Comparison of ENCODE assay signal across 16 mouse cellular contexts in genomic region chr16:58703382-58704124, GRCm38 (mm10). TPM values are rescaled to one million over a fixed set of nuclear protein-coding genes. Genes with fewer than 3 reads are reported as not detected.
DNase-seq lines count a peak whose midpoint lies in the region; ATAC-seq and TF ChIP-seq lines count a peak whose summit lies in the region.
"Had no signal": no experiment of that assay in that cellular context is flagged by ENCODE, and none has a peak within 500 bp of the region (broad histone marks: within the 10 kb centered on the region; RNA-seq: fewer than 3 reads in every experiment).

No protein-coding gene starts in this region.

- no peak overlapping the region for H3K4me3 ChIP-seq in spleen, adult 2 months (ENCODE audit: extremely low read depth, insufficient read depth, insufficient read length)
- H3K4me3 ChIP-seq in intestine, embryonic 16.5 days (ENCODE audit: low read length): no peak overlapping the region
- no peak overlapping the region for H3K4me3 ChIP-seq in hindbrain, embryonic 14.5 days (replicated peaks; ENCODE audit: low read length)
- H3K4me3 ChIP-seq: erythroblast, embryonic 14.5 days; limb, embryonic 10.5 days; midbrain, embryonic 10.5 days had no signal

- H3K9ac ChIP-seq in intestine, embryonic 16.5 days (ENCODE audit: low read depth, low read length): no peak overlapping the region
- no peak overlapping the region for H3K9ac ChIP-seq in hindbrain, embryonic 14.5 days

- H3K27me3 ChIP-seq in spleen, adult 2 months (ENCODE audit: control insufficient read depth, insufficient read depth, low read length): no peaks in the 10 kb centered on the region
- H3K27me3 ChIP-seq in intestine, embryonic 16.5 days (replicated peaks; ENCODE audit: control insufficient read depth, insufficient read depth, low read length): no peaks in the 10 kb centered on the region
- H3K27me3 ChIP-seq in hindbrain, embryonic 14.5 days (ENCODE audit: control insufficient read depth, insufficient read depth, low read length): no peaks in the 10 kb centered on the region

- DNase-seq in adrenal gland, adult 2 months: peak; percentile 11
- DNase-seq in adrenal gland, postnatal 14 days: no peak
- no peak for DNase-seq in spleen, adult 2 months (ENCODE audit: low read depth in 1 of 2, low spot score in 2 of 2)
- DNase-seq in spleen, postnatal 10 days (ENCODE audit: low spot score in 2 of 2): no peak
- DNase-seq in yolk sac, embryonic 10.5 days (ENCODE audit: low spot score): peak; percentile 46
- DNase-seq in hindbrain, embryonic 14.5 days (ENCODE audit: low spot score): no peak
- no peak for DNase-seq in adipocyte (ENCODE audit: low spot score)
- DNase-seq: adrenal gland, adult 8-10 months; B cell, adult 2 months; cerebellum, postnatal 10 days had no signal

- no peak for TF ChIP-seq POLR2A in spleen, adult 2 months (IDR thresholded peaks at IDR 0.05; ENCODE audit: low read depth, low read length)

- H3K4me2 ChIP-seq in intestine, embryonic 16.5 days (ENCODE audit: low read depth, low read length): no peak overlapping the region
- no peak overlapping the region for H3K4me2 ChIP-seq in hindbrain, embryonic 14.5 days (replicated peaks)

- H3K27ac ChIP-seq in spleen, adult 2 months (ENCODE audit: insufficient read depth, low read length): peak overlapping the region; percentile 42; the same call in 1 of the 2 replicates
- no peak overlapping the region for H3K27ac ChIP-seq in intestine, embryonic 16.5 days (ENCODE audit: low read length)
- H3K27ac ChIP-seq in hindbrain, embryonic 14.5 days: no peak overlapping the region
- H3K27ac ChIP-seq: limb, embryonic 10.5 days; midbrain, embryonic 10.5 days had no signal

- no peak for TF ChIP-seq CTCF in spleen, adult 2 months (IDR thresholded peaks at IDR 0.05; ENCODE audit: extremely low read depth, insufficient read depth, insufficient read length, insufficient replicate concordance)

- whole genome bisulfite sequencing in spleen, adult 2 months: 17% methylated on average over 10 of the region's 10 CpGs
- WGBS in intestine, embryonic 16.5 days: 19% methylated on average over 10 of the region's 10 CpGs
- 53% methylated on average over 10 of the region's 10 CpGs for WGBS in hindbrain, embryonic 14.5 days

- H3K36me3 ChIP-seq in spleen, adult 2 months (ENCODE audit: control insufficient read depth, insufficient read depth, low read length): no peaks in the 10 kb centered on the region
- H3K36me3 ChIP-seq in intestine, embryonic 16.5 days (ENCODE audit: control insufficient read depth, insufficient read depth, low read length): no peaks in the 10 kb centered on the region
- H3K36me3 ChIP-seq in hindbrain, embryonic 14.5 days (replicated peaks; ENCODE audit: control insufficient read depth, insufficient read depth): no peaks in the 10 kb centered on the region
- H3K36me3 ChIP-seq: limb, embryonic 10.5 days; midbrain, embryonic 10.5 days had no signal

- H3K4me1 ChIP-seq in spleen, adult 2 months (ENCODE audit: control insufficient read depth, insufficient read depth, insufficient read length): no peaks in the 10 kb centered on the region; the same call in 1 of the 2 replicates
- H3K4me1 ChIP-seq in intestine, embryonic 16.5 days (ENCODE audit: control insufficient read depth, insufficient read depth, low read length): no peaks in the 10 kb centered on the region
- no peaks in the 10 kb centered on the region for H3K4me1 ChIP-seq in hindbrain, embryonic 14.5 days (replicated peaks; ENCODE audit: control insufficient read depth, insufficient read depth, low read length)
- H3K4me1 ChIP-seq: midbrain, embryonic 10.5 days had no signal

- peak; percentile 67 for ATAC-seq in intestine, embryonic 16.5 days
- ATAC-seq in hindbrain, embryonic 14.5 days (ENCODE audit: low FRiP score): no peak

- no peaks in the 10 kb centered on the region for H3K9me3 ChIP-seq in intestine, embryonic 16.5 days (ENCODE audit: control insufficient read depth, low read length)
- H3K9me3 ChIP-seq in hindbrain, embryonic 14.5 days (ENCODE audit: control insufficient read depth, low read length): no peaks in the 10 kb centered on the region
- H3K9me3 ChIP-seq: limb, embryonic 10.5 days; midbrain, embryonic 10.5 days had no signal

RNA-seq across cellular contexts. Expression of gene Gpr15, which starts 15.3 kb away (rescaled TPM):
- not detected for total RNA-seq in adrenal gland, adult 2 months (2021)
- not detected in 2 replicates for polyA plus RNA-seq in adrenal gland, adult 2 months (2012; rRNA removed)
- total RNA-seq in adrenal gland, postnatal 14 days (2021): not detected in 2 replicates
- polyA plus RNA-seq in spleen, adult 2 months (2012; rRNA removed): 0.70 and 0.86 TPM in 2 replicates
- polyA plus RNA-seq in intestine, embryonic 16.5 days (2015; fragmentation: Nextera tagmentation; extraction: Ambion mirVana): 0.11 and 0.24 TPM in 2 replicates
- not detected in 2 replicates for polyA plus RNA-seq in hindbrain, embryonic 14.5 days (2014; fragmentation: Nextera tagmentation; extraction: Ambion mirVana)
- total RNA-seq: adrenal gland, adult 8-10 months; heart, postnatal 14 days had no signal
- polyA plus RNA-seq: erythroblast, embryonic 14.5 days; limb, embryonic 10.5 days; stomach, embryonic 14.5 days had no signal

RNA-seq across cellular contexts. Expression of gene Cldnd1, which starts 24.2 kb away (rescaled TPM):
- 10 to 100 TPM; 58.9 to 61.1 TPM for total RNA-seq in adrenal gland, adult 2 months (2021)
- polyA plus RNA-seq in adrenal gland, adult 2 months (2012; rRNA removed): 44.4 and 59.9 TPM in 2 replicates
- 68.9 and 82.2 TPM in 2 replicates for total RNA-seq in adrenal gland, postnatal 14 days (2021)
- polyA plus RNA-seq in spleen, adult 2 months (2012; rRNA removed): 26.0 and 27.5 TPM in 2 replicates
- 93.7 and 97.5 TPM in 2 replicates for polyA plus RNA-seq in intestine, embryonic 16.5 days (2015; fragmentation: Nextera tagmentation; extraction: Ambion mirVana)
- polyA plus RNA-seq in hindbrain, embryonic 14.5 days (2014; fragmentation: Nextera tagmentation; extraction: Ambion mirVana): 152 and 174 TPM in 2 replicates

RNA-seq across cellular contexts. Expression of gene Cpox, which starts 33.5 kb away (rescaled TPM):
- 10 to 100 TPM; 12.2 to 17.0 TPM for total RNA-seq in adrenal gland, adult 2 months (2021)
- polyA plus RNA-seq in adrenal gland, adult 2 months (2012; rRNA removed): 10.1 and 10.5 TPM in 2 replicates
- total RNA-seq in adrenal gland, postnatal 14 days (2021): 20.5 and 27.8 TPM in 2 replicates
- polyA plus RNA-seq in spleen, adult 2 months (2012; rRNA removed): 22.3 and 36.3 TPM in 2 replicates
- polyA plus RNA-seq in intestine, embryonic 16.5 days (2015; fragmentation: Nextera tagmentation; extraction: Ambion mirVana): 60.6 and 70.3 TPM in 2 replicates
- polyA plus RNA-seq in hindbrain, embryonic 14.5 days (2014; fragmentation: Nextera tagmentation; extraction: Ambion mirVana): 12.4 and 17.5 TPM in 2 replicates

RNA-seq across cellular contexts. Expression of gene Olfr172, which starts 59.4 kb away (rescaled TPM):
- total RNA-seq in adrenal gland, adult 2 months (2021): not detected
- not detected in 2 replicates for polyA plus RNA-seq in adrenal gland, adult 2 months (2012; rRNA removed)
- not detected in 2 replicates for total RNA-seq in adrenal gland, postnatal 14 days (2021)
- not detected in 2 replicates for polyA plus RNA-seq in spleen, adult 2 months (2012; rRNA removed)
- not detected in 2 replicates for polyA plus RNA-seq in intestine, embryonic 16.5 days (2015; fragmentation: Nextera tagmentation; extraction: Ambion mirVana)
- not detected in 2 replicates for polyA plus RNA-seq in hindbrain, embryonic 14.5 days (2014; fragmentation: Nextera tagmentation; extraction: Ambion mirVana)
- total RNA-seq: adrenal gland, adult 8-10 months; heart, postnatal 14 days had no signal
- polyA plus RNA-seq: limb, embryonic 10.5 days; midbrain, embryonic 10.5 days; stomach, embryonic 14.5 days had no signal

Comparison
In these comparisons a context has a peak if more than half of its experiments do, and no peak if none do; other contexts are left out.
1. DNase-seq: peak in adrenal gland, adult 2 months (single experiment) and yolk sac, embryonic 10.5 days (single experiment); none in adrenal gland, postnatal 14 days (single experiment), spleen, adult 2 months (0 of 2), spleen, postnatal 10 days (0 of 2), hindbrain, embryonic 14.5 days (single experiment) and adipocyte (single experiment).